Mouse (Mus musculus): ENCODE measurements at regions not wholly inside any gene's neighbourhood (a gene's known extent, or its start where the extent isn't known, plus 50 kb on each side); places are given as distances from the start of the nearest gene placed in this dataset.

- DNase-seq (ENCODE audit: low read depth in 2 of 2, low spot score in 2 of 2), result no peak
These were observed 99.2 kb downstream of the Hs3st3b1 start for GRCm38 (mm10) chr11:63822847-63823246.

- DNase-seq (ENCODE audit: low read depth in 2 of 2, low spot score in 2 of 2), result no peak
These were observed 94.8 kb downstream of the Hs3st3b1 start for GRCm38 (mm10) chr11:63827271-63827762.

- DNase-seq (ENCODE audit: low read depth in 2 of 2, low spot score in 2 of 2), result no peak
These were observed 88.6 kb downstream of the Hs3st3b1 start for GRCm38 (mm10) chr11:63833480-63833879.

GRCm38 (mm10) chr11:63834140-63834539 is 88.0 kb downstream of the Hs3st3b1 start:
- DNase-seq (ENCODE audit: low read depth in 2 of 2, low spot score in 2 of 2), result no peak

GRCm38 (mm10) chr11:63834631-63835030 is 87.5 kb downstream of the Hs3st3b1 start:
- no peak for DNase-seq (ENCODE audit: low read depth in 2 of 2, low spot score in 2 of 2)

Data from CD8-positive naive resting alpha-beta T cell, adult 2 months (primary cell).